Mouse (Mus musculus) layer of hippocampus, postnatal 10 days (tissue): Measurements from ENCODE around the gene Rps27rt. TPM values are rescaled to one million over a fixed set of nuclear protein-coding genes. Genes with fewer than 3 reads are reported as not detected.
"Not testable (repeated sequence)": the region's sequence is repeated elsewhere in the genome, so short reads cannot be mapped to it uniquely, and the experiment has no call there.

Experiments used
- DNase-seq, 2 experiments: peaks; one replicate each; pipeline ENCODE4 v3.0.0; 2021; ENCODE audit warnings: low spot score in 2 of 2
- total RNA-seq, 2 experiments: library from RNA; stranded (reverse); gene quantifications; 2 replicates each; pipeline ENCODE4 v1.2.3; 2021

Gene Rps27rt
- total RNA-seq, 2 experiments from 2014 or later = 5.7 to 13.2 TPM

- no peak for DNase-seq
Observed at GRCm38 (mm10) chr9:114986361-114986760, 3.8 kb upstream of the Rps27rt start.

GRCm38 (mm10) chr9:114985741-114986140 is 3.2 kb upstream of the Rps27rt start:
- DNase-seq = no peak

GRCm38 (mm10) chr9:114979969-114980368 is 2.6 kb downstream of the Rps27rt start:
- no peak for DNase-seq

GRCm38 (mm10) chr9:114978281-114979111 is 4.0 kb downstream of the Rps27rt start, which contains the start of gene Osbpl10:
Gene Osbpl10 (plus strand): TSS chr9:114978569.
- peak; percentile 70 to 81 for DNase-seq

GRCm38 (mm10) chr9:114977461-114978280 is 4.9 kb downstream of the Rps27rt start:
- no peak for DNase-seq

DNA sequence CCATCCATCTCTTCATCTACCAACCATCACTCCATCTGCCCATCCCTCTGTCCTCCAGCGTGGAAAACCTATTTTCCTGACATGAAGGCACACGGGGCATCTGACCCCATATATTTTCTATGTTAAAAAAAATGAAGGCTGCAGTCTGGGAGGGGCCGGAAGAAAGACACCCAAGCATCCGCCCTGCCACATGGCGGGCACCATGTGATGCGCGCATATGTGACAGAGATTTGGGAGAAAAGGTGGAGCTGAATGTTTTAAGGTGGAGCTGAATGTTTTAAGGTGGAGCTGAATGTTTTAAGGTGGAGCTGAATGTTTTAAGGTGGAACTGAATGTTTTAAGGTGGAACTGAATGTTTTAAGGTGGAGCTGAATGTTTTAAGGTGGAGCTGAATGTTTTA is 16.3 kb downstream of the Rps27rt start:
- not testable (repeated sequence) for DNase-seq

GRCm38 (mm10) chr9:114964093-114964492 is 18.4 kb downstream of the Rps27rt start:
- DNase-seq = no peak

GRCm38 (mm10) chr9:114960844-114961243 is 21.7 kb downstream of the Rps27rt start:
- DNase-seq = no peak

DNA sequence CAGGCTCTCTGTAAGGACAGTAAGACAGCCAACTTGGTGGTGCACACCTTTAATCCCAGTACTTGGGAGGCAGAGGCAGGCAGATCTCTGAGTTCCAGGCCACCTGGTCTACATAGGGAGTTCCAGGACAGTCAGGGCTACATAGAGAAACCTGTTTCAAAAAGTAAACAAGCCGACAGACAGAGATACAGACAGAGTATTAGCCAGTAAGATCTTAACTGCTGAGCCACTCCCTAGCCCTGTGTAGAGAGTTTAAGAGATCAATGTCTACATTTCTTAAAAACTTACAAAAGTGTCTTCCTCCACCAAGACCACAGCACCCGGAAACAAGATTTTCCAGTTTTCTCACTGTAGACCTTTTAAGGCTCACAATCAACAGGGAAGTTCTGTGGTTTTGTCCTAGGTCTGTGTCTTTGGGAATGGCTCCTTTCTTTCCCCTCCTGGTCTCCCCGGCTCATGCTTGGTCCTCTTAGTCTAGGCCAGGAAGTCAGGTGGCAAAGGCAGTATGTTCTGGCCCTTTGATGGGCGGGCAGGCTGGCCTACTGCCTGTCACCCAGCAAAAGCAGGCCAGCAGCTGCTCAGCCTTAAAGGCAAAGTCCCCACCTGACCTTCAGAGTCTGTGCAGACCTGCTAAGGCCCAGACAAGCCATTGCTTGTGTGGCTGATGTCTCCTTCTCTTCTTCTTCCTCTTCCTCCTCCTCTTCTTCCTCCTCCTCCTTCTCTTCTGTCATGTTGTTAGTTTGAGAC is 22.3 kb downstream of the Rps27rt start:
- no peak for DNase-seq

DNA sequence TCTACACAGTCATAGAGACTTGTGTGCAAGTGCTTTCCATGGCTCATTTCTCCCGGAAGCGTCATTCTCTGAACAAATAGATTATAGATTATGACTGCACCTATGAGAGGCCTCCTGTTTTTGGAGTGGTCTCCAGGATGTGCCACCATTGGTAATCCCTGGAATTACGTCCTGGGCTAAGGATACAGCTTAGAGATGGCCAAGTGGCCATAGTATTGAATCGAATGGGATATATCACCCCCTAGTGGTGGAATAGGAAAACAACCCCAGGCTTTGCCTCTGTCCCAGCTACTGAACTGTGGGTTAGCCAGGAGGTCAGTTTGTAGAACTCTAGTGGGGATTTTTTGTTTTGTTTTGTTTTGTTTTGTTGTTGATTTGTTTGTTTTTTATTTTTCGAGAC is 25.6 kb downstream of the Rps27rt start:
- DNase-seq = peak in 1 of 2 experiments; percentile 26

DNA sequence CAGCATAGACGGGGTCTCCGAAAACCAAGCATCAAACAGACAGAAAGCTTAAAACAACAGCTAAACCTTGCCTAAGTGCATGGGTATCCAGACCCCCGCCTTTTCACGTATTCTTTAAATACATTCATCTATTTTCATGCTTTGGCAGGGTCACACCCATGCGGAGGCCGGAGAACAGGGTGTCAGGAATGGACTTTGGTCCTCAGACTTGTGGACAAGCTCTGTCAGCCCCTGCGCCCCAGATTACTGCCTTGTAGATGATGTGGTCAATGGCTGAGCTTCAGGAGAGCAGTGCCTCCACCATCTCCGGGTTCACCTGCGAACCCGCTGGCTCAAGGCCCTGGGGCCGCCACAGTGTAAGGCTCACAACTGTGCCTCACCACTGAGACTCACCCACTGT is 27.2 kb downstream of the Rps27rt start:
- DNase-seq = no peak

- no peak for DNase-seq
Observed at GRCm38 (mm10) chr9:114952866-114953265, 29.7 kb downstream of the Rps27rt start.

DNA sequence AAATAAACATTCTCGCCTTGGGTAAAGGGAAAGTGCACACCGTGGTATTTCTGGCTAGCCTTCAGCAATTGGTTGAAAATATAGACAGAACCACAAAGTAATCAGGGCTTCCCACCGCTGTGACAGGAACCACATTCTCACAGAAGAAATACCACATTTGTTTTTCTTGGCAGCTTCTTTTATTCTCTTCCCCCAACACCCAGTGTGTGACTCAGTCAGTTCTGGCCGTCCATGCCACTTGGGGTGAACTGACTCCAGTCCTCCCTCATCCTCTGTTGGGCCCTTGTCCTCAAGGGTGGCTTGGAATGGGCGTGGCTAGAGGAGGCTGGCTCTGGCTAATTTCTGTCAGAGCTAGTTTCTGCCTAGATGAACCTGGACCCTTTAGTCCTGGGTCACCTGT is 34.1 kb downstream of the Rps27rt start:
- DNase-seq = no peak

DNA sequence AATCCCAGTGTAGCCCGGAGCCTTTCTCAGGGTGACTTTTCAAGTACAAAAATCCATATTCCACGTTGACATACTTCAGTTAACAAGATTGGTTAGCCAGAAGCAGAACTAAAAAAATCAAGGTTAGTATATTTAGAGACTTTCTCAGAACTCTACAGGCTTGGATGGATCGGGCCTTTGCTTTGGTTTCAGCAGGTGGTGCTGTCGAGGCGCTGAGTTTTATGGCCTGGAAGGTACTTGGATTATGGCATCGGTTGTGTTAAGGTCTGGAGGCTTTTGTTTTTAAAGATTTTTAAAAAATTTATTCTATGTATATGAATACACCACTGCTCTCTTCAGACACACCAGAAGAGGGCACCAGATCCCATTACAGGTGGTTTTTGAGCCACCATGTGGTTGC is 37.0 kb downstream of the Rps27rt start:
- no peak for DNase-seq

DNA sequence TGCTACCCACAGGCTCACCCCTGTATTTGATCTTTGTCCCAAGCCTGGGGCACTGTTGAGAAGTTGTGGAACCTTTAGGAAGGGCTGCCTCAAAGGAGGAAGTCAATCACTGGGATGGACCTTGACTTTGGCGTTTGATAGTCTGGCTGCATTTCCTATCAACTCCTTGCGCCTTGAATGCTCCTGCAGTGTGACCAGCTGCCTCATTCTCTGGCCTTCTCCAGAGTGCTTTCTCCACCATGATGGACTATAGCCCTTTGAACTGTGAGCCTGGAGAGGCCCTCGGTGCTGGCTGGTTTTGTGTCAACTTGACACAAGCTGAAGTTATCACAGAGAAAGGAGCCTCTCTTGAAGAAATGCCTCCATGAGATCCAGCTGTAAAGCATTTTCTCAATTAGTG is 37.9 kb downstream of the Rps27rt start:
- no peak for DNase-seq

DNA sequence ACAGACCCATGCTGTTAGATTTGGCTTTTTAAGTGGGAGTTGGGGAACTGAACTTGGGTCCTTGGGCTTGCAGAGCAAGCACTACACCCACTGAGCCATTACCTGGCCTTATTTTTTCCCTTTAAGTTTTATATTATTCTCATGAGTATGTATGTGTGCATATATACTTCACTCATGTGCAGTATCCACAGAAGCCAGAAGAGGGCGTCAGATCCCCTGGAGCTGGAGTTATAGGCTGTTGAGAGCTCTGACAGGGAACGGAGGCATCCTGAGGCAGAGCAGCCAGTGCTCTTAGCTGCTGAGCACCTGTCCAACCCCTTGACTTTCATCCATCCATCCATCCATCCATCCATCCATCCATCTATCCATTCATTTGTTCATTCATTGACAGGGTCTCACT is 45.9 kb downstream of the Rps27rt start:
- DNase-seq = no peak

- DNase-seq = no peak
Observed at GRCm38 (mm10) chr9:114935321-114935720, 47.2 kb downstream of the Rps27rt start.

DNA sequence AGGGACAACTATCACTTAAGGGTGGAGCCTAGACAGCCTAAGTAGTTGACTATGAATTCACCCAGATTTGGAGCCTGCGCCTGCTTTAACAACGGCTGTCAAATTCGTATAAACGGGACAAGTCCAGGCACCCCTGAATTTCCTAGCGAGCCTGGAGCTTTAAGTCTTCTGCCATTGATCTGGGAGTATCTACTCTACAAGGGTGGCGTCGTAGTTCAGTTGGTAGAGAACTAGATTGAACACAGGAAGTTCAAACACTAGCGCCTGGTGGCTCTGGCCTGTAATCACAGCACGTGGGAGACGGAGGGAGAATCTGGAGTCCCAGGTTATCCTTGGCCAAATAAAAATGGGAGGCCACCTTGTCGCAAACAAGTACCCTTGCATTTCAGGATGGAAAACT is 48.3 kb downstream of the Rps27rt start:
- DNase-seq = no peak

GRCm38 (mm10) chr9:114933723-114934171 is 48.8 kb downstream of the Rps27rt start, which contains the start of gene Gpd1l:
Gene Gpd1l (minus strand): TSS chr9:114933987.
- peak; percentile 91 to 96 for DNase-seq

DNA sequence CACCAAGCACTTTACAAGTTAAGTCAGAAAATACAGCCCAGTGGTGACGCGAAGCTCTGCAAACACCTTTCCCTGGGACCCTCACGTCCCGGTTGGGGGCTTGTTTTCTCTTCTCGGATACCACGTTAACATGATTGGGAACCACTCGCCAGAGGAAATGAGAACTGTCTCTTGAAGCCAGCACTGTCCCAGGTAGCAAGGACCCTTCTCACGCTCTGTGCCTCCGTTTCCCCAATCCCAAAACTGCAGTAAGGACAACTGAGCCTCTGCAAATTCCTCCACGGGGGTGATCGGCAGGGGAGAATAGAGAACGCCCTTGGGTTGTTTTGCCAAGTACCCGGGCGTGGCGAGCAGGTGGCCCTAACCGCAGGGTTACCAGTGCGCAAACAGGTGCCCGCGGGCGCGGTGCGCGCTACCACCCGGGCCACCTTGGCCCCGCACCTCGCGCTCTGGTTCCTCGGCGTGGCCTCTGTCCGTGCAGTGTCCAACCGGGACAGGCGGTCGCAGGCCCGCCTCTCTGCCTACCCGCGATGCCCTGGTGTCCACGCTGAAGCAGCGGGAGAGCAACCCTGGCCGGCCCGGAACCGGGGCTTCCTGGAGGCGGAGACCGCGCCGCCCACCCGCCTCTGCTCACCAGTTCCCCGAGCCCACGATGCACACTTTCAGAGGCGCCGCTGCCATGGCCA is 49.4 kb downstream of the Rps27rt start:
- peak in 1 of 2 experiments; percentile 9 for DNase-seq

- no peak for DNase-seq
Observed at GRCm38 (mm10) chr9:114932607-114933006, 49.9 kb downstream of the Rps27rt start.
